Mouse (Mus musculus) heart, adult 2 months (tissue): Measurements from ENCODE around the gene Vmn2r14. TPM values are rescaled to one million over a fixed set of nuclear protein-coding genes. Genes with fewer than 3 reads are reported as not detected.
A peak's percentile ranks its signal among the peaks of the same experiment; 100 is the strongest.
"Not testable (repeated sequence)": the region's sequence is repeated elsewhere in the genome, so short reads cannot be mapped to it uniquely, and the experiment has no call there.

Experiments
- DNase-seq, 2 experiments: peaks; one replicate each; pipeline ENCODE4 v3.0.0; 2021
- H3K27ac ChIP-seq: fragments of 200-600 bp; 2 replicates; pipeline ENCODE4 v1.8.1; 2022
- H3K27me3 ChIP-seq: fragments of 200-500 bp; 2 replicates; pipeline ENCODE4 v1.6.1; 2012; ENCODE audit warnings: mild to moderate bottlenecking, low read length, inconsistent platforms, mixed read lengths; ENCODE audit not compliant: control insufficient read depth, insufficient read depth
- H3K36me3 ChIP-seq: fragments of 200-500 bp; 2 replicates; pipeline ENCODE4 v1.6.1; 2012; ENCODE audit warnings: low read length, inconsistent platforms; ENCODE audit not compliant: control insufficient read depth, insufficient read depth
- H3K4me1 ChIP-seq: fragments of 200-500 bp; 2 replicates; pipeline ENCODE4 v1.6.1; 2011; ENCODE audit warnings: low read length; ENCODE audit not compliant: control insufficient read depth, insufficient read depth
- H3K4me3 ChIP-seq: fragments of 200-600 bp; 2 replicates; pipeline ENCODE4 v1.8.1; 2022
- H3K79me2 ChIP-seq: fragments of 200-500 bp; replicated peaks from 2 replicates; pipeline ENCODE4 v1.6.1; 2012; ENCODE audit warnings: mild to moderate bottlenecking, inconsistent platforms, low read length, moderate library complexity, mixed read lengths; ENCODE audit not compliant: control insufficient read depth, insufficient read depth
- H3K9ac ChIP-seq: fragments of 200-500 bp; 2 replicates; pipeline ENCODE4 v1.6.1; 2012; ENCODE audit warnings: low read depth, mild to moderate bottlenecking, control low read depth, inconsistent platforms, low read length, mixed read lengths
- CTCF ChIP-seq: fragments of 200-600 bp; IDR thresholded peaks from 2 replicates; pipeline ENCODE4 v1.8.1; 2022; ENCODE audit warnings: antibody characterized with exemption, mild to moderate bottlenecking, moderate library complexity
- EP300 ChIP-seq: fragments of 200-500 bp; IDR thresholded peaks from 2 replicates; pipeline ENCODE4 v1.6.1; 2011; ENCODE audit warnings: low read depth, low read length, control low read depth; ENCODE audit not compliant: insufficient read depth
- POLR2A ChIP-seq: fragments of 200-500 bp; IDR thresholded peaks from 2 replicates; pipeline ENCODE4 v1.6.1; 2011; ENCODE audit warnings: mild to moderate bottlenecking, low read depth, low read length, control low read depth; ENCODE audit not compliant: insufficient read depth
- WGBS: fragments of 180-500 bp; shearing (Covaris S2); methylation state at CpG from one replicate; pipeline ENCODE4 v1.1.7; 2018; 5-methylcytosine and 5-hydroxymethylcytosine counted together
- intact Hi-C: fragments of 180-260 bp; cut with DNase I; formaldehyde crosslinking; loops from one replicate; pipeline ENCODE4 v1.15.1; 2025
- long read RNA-seq: library from polyadenylated mRNA; stranded (forward); transcript quantifications from one replicate; pipeline ENCODE4 v2.0.0, GENCODE M21; 2021
- polyA plus RNA-seq: library from polyadenylated mRNA; depleted of rRNA; stranded (reverse); fragments of >200 nt; gene quantifications from 2 replicates; pipeline ENCODE4 v1.2.3, GENCODE M21; 2012; rRNA removed
- total RNA-seq, 2 experiments: library from RNA; stranded (reverse); gene quantifications; 2 replicates each; pipeline ENCODE4 v1.2.3; 2021

Gene Vmn2r14
- not detected for total RNA-seq
- not detected in 2 replicates for polyA plus RNA-seq
- long read RNA-seq = 0 reads

GRCm38 (mm10) chr5:109224608-109225007 lies at the start of gene Vmn2r14:
Vmn2r14 (minus strand) TSS chr5:109224708.
- DNase-seq = no peak
- no peaks in the 10 kb centered on the region for H3K36me3 ChIP-seq
- intact Hi-C loops = no loop called here
- no peaks in the 10 kb centered on the region for H3K79me2 ChIP-seq
- no peak within 1 kb of the TSS for H3K27ac ChIP-seq
- H3K27me3 ChIP-seq = no peaks in the 10 kb centered on the region
- TF ChIP-seq CTCF (no peak), EP300 (no peak), POLR2A (no peak)
- WGBS = 43% methylated on average over 3 of the region's 3 CpGs
- no peaks in the 10 kb centered on the region for H3K4me1 ChIP-seq
- H3K4me3 ChIP-seq = no peak within 1 kb of the TSS
- no peak within 1 kb of the TSS for H3K9ac ChIP-seq

GRCm38 (mm10) chr5:109192099-109192498 lies 32.4 kb downstream of the Vmn2r14 start, which contains the start of gene Vmn2r13:
Vmn2r13 (minus strand) TSS chr5:109192199.
- H3K4me1 ChIP-seq, H3K4me3 ChIP-seq, intact Hi-C loops: not testable (repeated sequence)

GRCm38 (mm10) chr5:109166851-109167250 lies 57.7 kb downstream of the Vmn2r14 start:
- H3K9ac ChIP-seq, intact Hi-C loops: not testable (repeated sequence)

More at GRCm38 (mm10) chr5:109192099-109192498, 32.4 kb downstream of the Vmn2r14 start, which contains the start of gene Vmn2r13:
- DNase-seq, H3K36me3 ChIP-seq, H3K27me3 ChIP-seq, H3K79me2 ChIP-seq, H3K9ac ChIP-seq, H3K27ac ChIP-seq: not testable (repeated sequence)
- 39% methylated on average over 2 of the region's 2 CpGs for WGBS

More at GRCm38 (mm10) chr5:109166851-109167250, 57.7 kb downstream of the Vmn2r14 start:
- H3K4me3 ChIP-seq, H3K27ac ChIP-seq, H3K79me2 ChIP-seq, DNase-seq, H3K4me1 ChIP-seq, H3K36me3 ChIP-seq, H3K27me3 ChIP-seq: not testable (repeated sequence)
- peak; percentile 35 for TF ChIP-seq CTCF
- 50% methylated on average over 4 of the region's 4 CpGs for whole genome bisulfite sequencing

Other genes with a start within 250 kb of the Vmn2r14 start
- not detected for gene Vmn2r10, start 218.2 kb downstream of the Vmn2r14 start, total RNA-seq
- not detected in 2 replicates for gene Vmn2r10, start 218.2 kb downstream of the Vmn2r14 start, polyA plus RNA-seq
- not detected for gene Vmn2r11, start 165.1 kb downstream of the Vmn2r14 start, total RNA-seq
- not detected in 2 replicates for gene Vmn2r11, start 165.1 kb downstream of the Vmn2r14 start, polyA plus RNA-seq
- gene Vmn2r12, start 126.8 kb downstream of the Vmn2r14 start, total RNA-seq = not detected
- gene Vmn2r12, start 126.8 kb downstream of the Vmn2r14 start, polyA plus RNA-seq = not detected in 2 replicates
- not detected for gene Vmn2r13, start 32.5 kb downstream of the Vmn2r14 start, total RNA-seq
- not detected in 2 replicates for gene Vmn2r13, start 32.5 kb downstream of the Vmn2r14 start, polyA plus RNA-seq
- gene Vmn2r15, start 72.9 kb upstream of the Vmn2r14 start, total RNA-seq = not detected
- gene Vmn2r15, start 72.9 kb upstream of the Vmn2r14 start, polyA plus RNA-seq = not detected in 2 replicates
- gene Vmn2r16, start 105.5 kb upstream of the Vmn2r14 start, total RNA-seq = not detected
- gene Vmn2r16, start 105.5 kb upstream of the Vmn2r14 start, polyA plus RNA-seq = not detected in 2 replicates
- not detected for gene Vmn2r17, start 195.0 kb upstream of the Vmn2r14 start, total RNA-seq
- not detected in 2 replicates for gene Vmn2r17, start 195.0 kb upstream of the Vmn2r14 start, polyA plus RNA-seq